Mouse (Mus musculus): ENCODE measurements around the gene Pdzd2.

GRCm38 (mm10) chr15:12314584-12314983 lies 425.1 kb downstream of the Pdzd2 start:
- TF ChIP-seq CTCF (IDR thresholded peaks at IDR 0.05; ENCODE audit: control insufficient read depth, insufficient read depth, insufficient replicate concordance, low read depth, low read length) (no peak), POLR2A (IDR thresholded peaks at IDR 0.05; ENCODE audit: control insufficient read depth, low read depth, low read length) (no peak)

Data from testis, adult 2 months (tissue).